Mouse (Mus musculus) limb, embryonic 15.5 days (tissue): ENCODE data around the gene Casr. TPM values are rescaled to one million over a fixed set of nuclear protein-coding genes. Genes with fewer than 3 reads are reported as not detected.

ENCODE experiments used
- ATAC-seq: fragments of 200-750 bp; cut with Nextera tagmentation; 2 replicates; pipeline ENCODE4 v1.8.0; 2017; ENCODE audit warnings: low read depth, moderate TSS enrichment; ENCODE audit not compliant: insufficient number of reproducible peaks, low FRiP score, low TSS enrichment
- H3K27ac ChIP-seq: fragments of 300-500 bp; sonication (generic); 2 replicates; pipeline ENCODE4 v1.5.1; 2015; ENCODE audit warnings: moderate library complexity, mild to moderate bottlenecking, inconsistent platforms
- H3K27me3 ChIP-seq: fragments of 300-500 bp; sonication (generic); 2 replicates; pipeline ENCODE4 v1.6.1; 2015; ENCODE audit warnings: inconsistent platforms
- H3K36me3 ChIP-seq: fragments of 300-500 bp; sonication (generic); 2 replicates; pipeline ENCODE4 v1.6.1; 2015; ENCODE audit warnings: inconsistent platforms
- H3K4me1 ChIP-seq: fragments of 300-500 bp; sonication (generic); 2 replicates; pipeline ENCODE4 v1.6.1; 2015; ENCODE audit warnings: inconsistent platforms
- H3K4me2 ChIP-seq: fragments of 300-500 bp; sonication (generic); 2 replicates; pipeline ENCODE4 v1.6.1; 2015; ENCODE audit warnings: mild to moderate bottlenecking, inconsistent platforms
- H3K4me3 ChIP-seq: fragments of 300-500 bp; sonication (generic); 2 replicates; pipeline ENCODE4 v1.5.1; 2015; ENCODE audit warnings: mild to moderate bottlenecking, inconsistent platforms
- H3K9ac ChIP-seq: fragments of 300-500 bp; sonication (generic); 2 replicates; pipeline ENCODE4 v1.6.1; 2015; ENCODE audit warnings: inconsistent platforms
- H3K9me3 ChIP-seq: fragments of 300-500 bp; sonication (generic); 2 replicates; pipeline ENCODE4 v1.6.1; 2016; ENCODE audit warnings: inconsistent platforms
- WGBS: fragments of 180-500 bp; shearing (Covaris S2); methylation state at CpG from one replicate; pipeline ENCODE4 v1.1.7; 2015; 5-methylcytosine and 5-hydroxymethylcytosine counted together
- polyA plus RNA-seq: library from polyadenylated mRNA; unstranded; fragments of >200 nt; fragmentation: Nextera tagmentation; extraction: Ambion mirVana; gene quantifications from 2 replicates; pipeline ENCODE4 v1.2.1, GENCODE M21; 2015

The Casr gene
- 0.11 and 0.45 TPM in 2 replicates for polyA plus RNA-seq

DNA sequence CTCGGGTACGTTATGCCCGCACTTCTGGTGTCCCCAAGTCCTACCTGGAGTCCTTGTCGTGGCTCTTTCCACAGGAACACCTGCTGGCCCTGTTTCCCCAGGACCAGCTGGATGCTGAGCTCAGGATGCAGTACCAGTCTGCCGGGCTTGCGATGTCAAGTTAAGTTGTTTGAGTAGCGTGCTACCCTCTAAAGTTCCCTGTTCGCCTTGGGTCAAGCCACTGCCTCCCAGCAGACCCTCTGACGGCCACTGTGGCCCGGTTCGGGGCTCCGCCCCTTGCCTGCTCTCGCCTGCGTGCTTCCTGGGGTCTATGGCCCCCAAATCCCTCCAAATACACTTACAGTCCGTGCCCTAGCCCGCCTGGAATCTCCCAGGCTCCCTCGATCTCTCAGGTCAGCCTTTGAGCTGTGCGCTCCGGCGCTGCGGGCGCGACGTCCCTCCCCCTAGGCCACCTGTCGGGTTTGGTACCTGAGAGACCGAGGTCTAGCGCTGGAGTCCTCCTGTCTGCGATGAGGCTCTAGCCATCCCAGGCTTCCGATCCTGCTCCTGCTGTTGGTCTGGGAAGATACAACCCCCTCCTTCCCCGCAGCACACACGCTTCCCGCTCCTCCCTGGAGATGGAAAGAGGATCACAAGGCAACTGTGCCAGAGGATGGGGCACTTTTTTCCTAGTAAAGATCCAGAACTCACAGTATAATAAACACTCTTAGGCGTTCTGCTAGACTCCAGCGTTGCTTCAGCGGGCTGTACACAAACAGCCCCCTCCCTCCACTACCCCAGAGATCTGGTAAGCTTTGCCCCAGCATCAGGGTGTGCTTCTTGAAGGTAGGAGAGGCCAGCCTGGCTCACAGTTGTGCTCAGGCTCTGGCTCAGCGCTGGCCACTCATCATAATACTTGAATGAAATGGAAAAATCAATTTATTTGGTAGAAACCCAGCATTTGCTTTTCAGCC, at the start of gene Casr:
Casr (minus strand) TSS at position 756 of the 953 bp plus-strand sequence.
- no peak within 1 kb of the TSS for H3K27ac ChIP-seq
- H3K4me2 ChIP-seq, result peak within 1 kb of the TSS; percentile 56
- H3K4me3 ChIP-seq, result peak within 1 kb of the TSS; percentile 29
- H3K9me3 ChIP-seq, result no peaks in the 10 kb centered on the region
- WGBS, result 3% methylated on average over 36 of the region's 36 CpGs
- no peak within 1 kb of the TSS for H3K9ac ChIP-seq
- peaks cover 12% of the 10 kb centered on the region for H3K4me1 ChIP-seq
- peaks cover 26% of the 10 kb centered on the region for H3K27me3 ChIP-seq
- no peak for ATAC-seq
- H3K36me3 ChIP-seq, result no peaks in the 10 kb centered on the region

GRCm38 (mm10) chr16:36602632-36603031, 40.7 kb upstream of the Casr start:
- WGBS, result 73% methylated on average over 3 of the region's 3 CpGs
- no peak for ATAC-seq

GRCm38 (mm10) chr16:36598265-36598664, 36.3 kb upstream of the Casr start:
- Histone ChIP-seq H3K9me3 (no peaks in the 10 kb centered on the region), H3K4me2 (no peak overlapping the region), H3K27me3 (no peaks in the 10 kb centered on the region), H3K36me3 (no peaks in the 10 kb centered on the region), H3K27ac (no peak overlapping the region), H3K9ac (no peak overlapping the region), H3K4me3 (no peak overlapping the region), H3K4me1 (no peaks in the 10 kb centered on the region)
- ATAC-seq, result no peak
- 75% methylated on average over 4 of the region's 4 CpGs for WGBS

More at GRCm38 (mm10) chr16:36602632-36603031, 40.7 kb upstream of the Casr start:
- Histone ChIP-seq H3K4me2 (no peak overlapping the region), H3K4me1 (no peaks in the 10 kb centered on the region), H3K9ac (no peak overlapping the region), H3K27ac (no peak overlapping the region), H3K9me3 (no peaks in the 10 kb centered on the region), H3K27me3 (no peaks in the 10 kb centered on the region), H3K36me3 (no peaks in the 10 kb centered on the region), H3K4me3 (no peak overlapping the region)

GRCm38 (mm10) chr16:36596671-36597410, 34.9 kb upstream of the Casr start:
- H3K36me3 ChIP-seq, result no peaks in the 10 kb centered on the region
- H3K4me3 ChIP-seq, result no peak overlapping the region
- 74% methylated on average over 10 of the region's 10 CpGs for WGBS
- H3K27ac ChIP-seq, result no peak overlapping the region
- no peak overlapping the region for H3K9ac ChIP-seq
- H3K4me2 ChIP-seq, result no peak overlapping the region
- H3K4me1 ChIP-seq, result no peaks in the 10 kb centered on the region
- no peaks in the 10 kb centered on the region for H3K27me3 ChIP-seq
- ATAC-seq, result no peak
- H3K9me3 ChIP-seq, result no peaks in the 10 kb centered on the region

DNA sequence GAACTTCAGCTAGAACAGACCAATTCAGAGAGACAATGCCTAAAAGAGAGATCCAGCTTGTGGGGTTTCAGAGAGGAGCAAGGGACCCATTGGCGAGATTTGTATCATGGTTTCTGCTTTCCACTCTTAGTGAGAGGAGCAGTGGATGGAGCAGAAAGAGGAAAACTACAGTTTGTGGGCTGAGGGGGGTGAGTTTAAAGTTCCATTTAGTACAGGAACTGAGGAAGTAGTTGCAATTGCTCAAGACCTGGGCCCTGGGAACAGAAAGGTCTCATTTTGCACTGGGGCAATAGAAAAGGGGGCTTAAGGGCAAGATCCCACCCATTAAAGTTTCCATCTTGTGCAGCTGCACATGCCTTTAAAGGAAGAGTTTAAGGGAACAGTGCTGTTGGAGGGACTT, 28.0 kb upstream of the Casr start:
- no peak overlapping the region for H3K4me3 ChIP-seq
- WGBS, result 78% methylated on average over 1 of the region's 1 CpGs
- no peak overlapping the region for H3K4me2 ChIP-seq
- ATAC-seq, result no peak
- H3K27ac ChIP-seq, result no peak overlapping the region
- no peaks in the 10 kb centered on the region for H3K27me3 ChIP-seq
- H3K36me3 ChIP-seq, result no peaks in the 10 kb centered on the region
- no peaks in the 10 kb centered on the region for H3K9me3 ChIP-seq
- H3K4me1 ChIP-seq, result no peaks in the 10 kb centered on the region
- no peak overlapping the region for H3K9ac ChIP-seq

DNA sequence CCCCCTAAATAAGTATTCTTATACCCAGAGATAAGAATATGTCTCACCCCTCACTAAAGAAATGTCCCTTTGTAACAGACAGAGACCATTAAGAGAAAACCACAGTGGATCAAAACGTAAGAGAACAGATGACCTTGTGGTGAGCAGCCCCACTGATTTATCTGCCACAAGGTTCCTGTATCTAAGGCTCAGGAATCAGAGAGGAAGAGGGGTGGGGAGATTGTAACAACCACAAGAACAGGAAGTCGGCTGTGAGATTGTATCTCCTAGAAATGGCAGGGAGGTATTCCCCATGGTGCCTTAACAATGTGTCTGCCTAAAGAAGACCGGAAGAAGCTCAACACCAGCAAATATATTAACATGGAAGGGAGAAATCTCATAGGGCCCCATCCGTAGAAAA, 26.0 kb upstream of the Casr start:
- H3K27me3 ChIP-seq, result no peaks in the 10 kb centered on the region
- H3K9ac ChIP-seq, result no peak overlapping the region
- no peaks in the 10 kb centered on the region for H3K36me3 ChIP-seq
- H3K4me1 ChIP-seq, result no peaks in the 10 kb centered on the region
- ATAC-seq, result no peak
- H3K4me3 ChIP-seq, result no peak overlapping the region
- H3K9me3 ChIP-seq, result no peaks in the 10 kb centered on the region
- no peak overlapping the region for H3K4me2 ChIP-seq
- 62% methylated on average over 4 of the region's 4 CpGs for WGBS
- no peak overlapping the region for H3K27ac ChIP-seq

GRCm38 (mm10) chr16:36582073-36582472, 20.1 kb upstream of the Casr start:
- Histone ChIP-seq H3K4me1 (no peaks in the 10 kb centered on the region), H3K27me3 (no peaks in the 10 kb centered on the region), H3K36me3 (no peaks in the 10 kb centered on the region), H3K4me2 (no peak overlapping the region), H3K9me3 (no peaks in the 10 kb centered on the region), H3K4me3 (no peak overlapping the region), H3K9ac (no peak overlapping the region), H3K27ac (no peak overlapping the region)
- WGBS, result 29% methylated on average over 3 of the region's 3 CpGs
- no peak for ATAC-seq

DNA sequence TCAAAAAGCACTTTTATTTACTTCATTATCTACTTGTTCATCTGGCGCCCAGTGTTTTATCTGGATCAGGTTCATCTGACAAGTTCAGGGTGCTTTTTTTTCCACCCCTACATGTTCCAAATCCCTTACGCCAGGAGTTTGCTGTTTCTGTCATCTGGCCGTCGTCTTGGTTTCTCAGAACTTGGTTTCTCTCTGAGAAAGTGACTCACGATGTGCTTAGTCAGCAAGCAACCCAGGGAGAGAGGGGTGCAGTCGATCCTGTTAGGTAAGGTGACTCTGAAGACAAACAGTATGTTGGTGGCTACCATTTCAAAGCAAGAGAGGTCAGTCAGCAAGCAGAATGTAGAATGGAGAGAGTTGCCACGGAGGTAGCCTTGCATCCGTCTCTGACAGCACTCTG, 10.0 kb upstream of the Casr start:
- no peak for ATAC-seq
- Histone ChIP-seq H3K9ac (no peak overlapping the region), H3K4me1 (no peaks in the 10 kb centered on the region), H3K36me3 (no peaks in the 10 kb centered on the region), H3K9me3 (no peaks in the 10 kb centered on the region), H3K27me3 (no peaks in the 10 kb centered on the region), H3K4me2 (no peak overlapping the region), H3K27ac (no peak overlapping the region), H3K4me3 (no peak overlapping the region)
- WGBS, result 64% methylated on average over 8 of the region's 8 CpGs

- H3K36me3 ChIP-seq, result no peaks in the 10 kb centered on the region
- no peak overlapping the region for H3K4me3 ChIP-seq
- no peak overlapping the region for H3K27ac ChIP-seq
- ATAC-seq, result no peak
- H3K4me1 ChIP-seq, result peaks cover 12% of the 10 kb centered on the region
- whole genome bisulfite sequencing, result 79% methylated on average over 6 of the region's 6 CpGs
- no peak overlapping the region for H3K9ac ChIP-seq
- no peaks in the 10 kb centered on the region for H3K9me3 ChIP-seq
- no peak overlapping the region for H3K4me2 ChIP-seq
- H3K27me3 ChIP-seq, result peaks cover 26% of the 10 kb centered on the region
Measured at GRCm38 (mm10) chr16:36559573-36559972, 2.4 kb downstream of the Casr start.

DNA sequence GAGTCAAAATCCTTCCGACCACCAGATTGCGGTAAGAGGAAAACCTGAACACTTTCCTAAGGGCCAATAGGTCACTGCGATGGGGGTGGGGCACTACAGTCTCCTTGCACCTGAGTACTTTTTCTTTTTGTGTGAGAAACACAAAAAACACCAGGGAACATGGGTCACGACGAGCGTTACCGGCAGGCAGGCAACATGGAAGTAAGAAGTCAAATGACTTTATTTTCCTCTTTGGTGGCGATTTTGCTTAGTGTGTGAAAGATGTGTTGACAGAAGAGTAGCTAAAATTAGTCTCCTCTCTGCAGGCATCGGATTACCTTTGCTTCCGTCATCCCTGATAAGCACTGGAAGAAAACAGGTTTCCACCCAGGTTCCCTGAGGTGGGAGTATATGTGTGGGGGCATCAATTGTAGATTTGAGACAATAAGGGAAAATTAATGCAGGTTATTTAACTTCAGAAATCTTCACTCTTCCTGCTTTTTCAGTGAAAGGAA, 6.2 kb downstream of the Casr start:
- Histone ChIP-seq H3K27ac (no peak overlapping the region), H3K36me3 (no peaks in the 10 kb centered on the region), H3K9me3 (0 out of 2 replicates have a peak, but pooled peaks cover 3% of the 10 kb centered on the region), H3K4me3 (no peak overlapping the region), H3K4me1 (no peaks in the 10 kb centered on the region), H3K27me3 (peaks cover 8% of the 10 kb centered on the region; the same call in 1 of the 2 replicates), H3K4me2 (no peak overlapping the region), H3K9ac (no peak overlapping the region)
- ATAC-seq, result no peak
- 72% methylated on average over 10 of the region's 10 CpGs for WGBS

DNA sequence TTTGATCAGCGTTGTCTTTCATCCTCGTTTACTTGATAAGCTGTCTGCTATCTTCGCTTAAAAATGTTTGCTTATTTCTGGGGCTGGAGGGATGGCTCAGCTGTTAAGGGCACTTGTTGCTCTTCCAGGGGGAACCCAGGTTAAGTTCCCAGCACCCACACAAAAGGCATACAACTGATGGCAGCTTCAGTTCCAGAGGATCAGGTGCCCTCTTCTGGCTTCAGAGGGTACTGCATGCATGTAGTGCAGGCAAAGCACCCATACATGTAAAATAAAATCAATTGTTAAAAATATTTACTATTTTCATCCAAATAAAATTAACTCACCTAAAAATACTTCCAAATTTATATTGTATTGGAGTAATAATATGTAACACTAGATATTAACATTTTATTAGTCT, 8.3 kb downstream of the Casr start:
- no peaks in the 10 kb centered on the region for H3K36me3 ChIP-seq
- 94% methylated on average over 3 of the region's 3 CpGs for WGBS
- no peaks in the 10 kb centered on the region for H3K4me1 ChIP-seq
- no peak overlapping the region for H3K4me3 ChIP-seq
- H3K27ac ChIP-seq, result no peak overlapping the region
- H3K27me3 ChIP-seq, result no peaks in the 10 kb centered on the region
- H3K4me2 ChIP-seq, result no peak overlapping the region
- no peak for ATAC-seq
- H3K9ac ChIP-seq, result no peak overlapping the region
- H3K9me3 ChIP-seq, result 0 out of 2 replicates have a peak, but pooled peaks cover 3% of the 10 kb centered on the region

DNA sequence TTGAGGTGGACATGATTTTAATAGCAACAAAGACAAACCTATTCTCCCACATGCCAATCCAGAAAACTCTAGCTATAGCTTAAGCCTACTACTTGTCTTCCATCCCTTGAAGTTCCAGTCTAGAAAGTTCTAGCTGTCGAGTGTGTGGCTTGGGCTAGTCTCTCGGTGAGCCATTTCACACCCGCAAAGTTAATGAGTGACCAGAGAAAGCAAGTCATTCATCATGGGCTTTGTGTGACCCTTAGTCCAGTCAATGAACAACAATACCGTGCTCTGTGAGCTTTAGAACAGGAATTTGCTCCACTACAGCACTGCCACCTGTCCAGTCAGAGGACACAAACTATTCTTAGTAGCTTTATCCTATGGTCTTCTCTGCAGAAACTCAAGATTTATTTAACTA, 16.6 kb downstream of the Casr start:
- Histone ChIP-seq H3K4me2 (no peak overlapping the region), H3K9me3 (no peaks in the 10 kb centered on the region), H3K27me3 (no peaks in the 10 kb centered on the region), H3K9ac (no peak overlapping the region), H3K4me3 (no peak overlapping the region), H3K36me3 (no peaks in the 10 kb centered on the region), H3K4me1 (no peaks in the 10 kb centered on the region), H3K27ac (no peak overlapping the region)
- ATAC-seq, result no peak
- 80% methylated on average over 4 of the region's 4 CpGs for WGBS
